Mouse (Mus musculus) liver, embryonic 11.5 days (tissue): ENCODE measurements around the gene Eng. TPM values are rescaled to one million over a fixed set of nuclear protein-coding genes. Genes with fewer than 3 reads are reported as not detected.

ENCODE experiments used
- ATAC-seq: fragments of 200-750 bp; cut with Nextera tagmentation; replicated peaks from 2 replicates; pipeline ENCODE4 v1.8.0; 2017; ENCODE audit warnings: moderate number of reproducible peaks, mild to moderate bottlenecking, moderate TSS enrichment, moderate library complexity; ENCODE audit not compliant: low FRiP score
- DNase-seq: peaks from one replicate; pipeline ENCODE4 v3.0.0-alpha.2; 2017; ENCODE audit warnings: low spot score
- H3K27ac ChIP-seq: fragments of 300-500 bp; sonication (generic); 2 replicates; pipeline ENCODE4 v1.5.1; 2014; ENCODE audit warnings: mild to moderate bottlenecking, low read depth, low read length, control low read depth
- H3K27me3 ChIP-seq: fragments of 300-500 bp; sonication (generic); replicated peaks from 2 replicates; pipeline ENCODE4 v1.6.1; 2014; ENCODE audit warnings: low read length, mixed read lengths; ENCODE audit not compliant: control insufficient read depth, insufficient read depth
- H3K36me3 ChIP-seq: fragments of 300-500 bp; sonication (generic); 2 replicates; pipeline ENCODE4 v1.6.1; 2014; ENCODE audit warnings: mild to moderate bottlenecking, low read length, moderate library complexity, mixed read lengths; ENCODE audit not compliant: control insufficient read depth, insufficient read depth
- H3K4me1 ChIP-seq: fragments of 300-500 bp; sonication (generic); replicated peaks from 2 replicates; pipeline ENCODE4 v1.6.1; 2014; ENCODE audit warnings: low read length, mixed read lengths; ENCODE audit not compliant: control insufficient read depth, insufficient read depth
- H3K4me2 ChIP-seq: fragments of 300-500 bp; sonication (generic); 2 replicates; pipeline ENCODE4 v1.6.1; 2014; ENCODE audit warnings: mild to moderate bottlenecking, control low read depth, moderate library complexity
- H3K4me3 ChIP-seq: fragments of 300-500 bp; sonication (generic); 2 replicates; pipeline ENCODE4 v1.5.1; 2014; ENCODE audit warnings: low read depth, low read length, control low read depth
- H3K9ac ChIP-seq: fragments of 300-500 bp; sonication (generic); 2 replicates; pipeline ENCODE4 v1.6.1; 2014; ENCODE audit warnings: low read depth, low read length, control low read depth
- H3K9me3 ChIP-seq: fragments of 300-500 bp; sonication (generic); 2 replicates; pipeline ENCODE4 v1.6.1; 2016; ENCODE audit warnings: low read length, inconsistent platforms, mixed read lengths; ENCODE audit not compliant: control insufficient read depth
- WGBS: fragments of 180-500 bp; shearing (Covaris S2); extraction: QIAGEN DNeasy Blood & Tissue Kit; methylation state at CpG from one replicate; pipeline ENCODE4 v1.1.7; 2014; 5-methylcytosine and 5-hydroxymethylcytosine counted together
- polyA plus RNA-seq: library from polyadenylated mRNA; unstranded; fragments of >200 nt; fragmentation: Nextera tagmentation; extraction: Ambion mirVana; gene quantifications from 2 replicates; pipeline ENCODE4 v1.2.1, GENCODE M21; 2014

Gene Eng
- polyA plus RNA-seq, 1 experiment from 2014 or later = 39.2 TPM

GRCm38 (mm10) chr2:32693823-32694411 is 47.5 kb downstream of the Eng start:
- DNase-seq (peak; percentile 94), ATAC-seq (peak; percentile 98)
- Histone ChIP-seq H3K4me3 (peak overlapping the region; percentile 80), H3K27me3 (no peaks in the 10 kb centered on the region), H3K9me3 (no peaks in the 10 kb centered on the region), H3K27ac (peak overlapping the region; percentile 80), H3K36me3 (no peaks in the 10 kb centered on the region), H3K4me1 (peaks cover 18% of the 10 kb centered on the region), H3K9ac (peak overlapping the region; percentile 92), H3K4me2 (peak overlapping the region; percentile 89)
- WGBS = under 1% methylated on average over 51 of the region's 51 CpGs

DNA sequence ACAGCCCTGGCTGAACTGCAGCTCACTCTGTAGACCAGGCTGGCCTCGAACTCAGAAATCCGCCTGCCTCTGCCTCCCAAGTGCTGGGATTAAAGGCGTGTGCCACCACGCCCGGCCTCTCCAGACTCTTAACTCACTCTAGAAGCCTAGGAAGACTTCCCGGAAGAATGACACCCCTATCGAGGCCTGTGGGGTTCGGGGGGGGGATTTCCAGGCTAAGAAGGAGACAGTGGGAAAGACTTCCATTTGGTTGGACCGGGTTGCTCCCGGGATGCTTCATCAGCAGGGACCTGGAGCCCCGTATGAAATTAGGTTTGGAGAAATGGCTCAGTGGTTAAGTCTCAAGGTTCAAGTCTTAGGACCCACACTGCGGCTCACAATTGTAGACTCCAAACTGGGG is 48.3 kb downstream of the Eng start:
- DNase-seq (no peak), ATAC-seq (no peak)
- peaks cover 18% of the 10 kb centered on the region for H3K4me1 ChIP-seq
- H3K27ac ChIP-seq = peak overlapping the region; percentile 38; the same call in 1 of the 2 replicates
- H3K27me3 ChIP-seq = no peaks in the 10 kb centered on the region
- H3K4me3 ChIP-seq = peak overlapping the region; percentile 80; the same call in 1 of the 2 replicates
- H3K9me3 ChIP-seq = no peaks in the 10 kb centered on the region
- 82% methylated on average over 12 of the region's 12 CpGs for WGBS
- no peaks in the 10 kb centered on the region for H3K36me3 ChIP-seq
- H3K4me2 ChIP-seq = peak overlapping the region; percentile 70
- H3K9ac ChIP-seq = peak overlapping the region; percentile 46; the same call in 1 of the 2 replicates

- Histone ChIP-seq H3K36me3 (peaks cover 3% of the 10 kb centered on the region; the same call in 1 of the 2 replicates), H3K9me3 (no peaks in the 10 kb centered on the region), H3K27ac (no peak overlapping the region), H3K4me1 (no peaks in the 10 kb centered on the region; the same call in 1 of the 2 replicates), H3K4me3 (no peak overlapping the region), H3K27me3 (no peaks in the 10 kb centered on the region), H3K9ac (no peak overlapping the region), H3K4me2 (no peak overlapping the region)
- ATAC-seq = no peak
- DNase-seq = no peak
- WGBS = 77% methylated on average over 6 of the region's 6 CpGs
These were observed 53.3 kb downstream of the Eng start for GRCm38 (mm10) chr2:32699680-32700079.

DNA sequence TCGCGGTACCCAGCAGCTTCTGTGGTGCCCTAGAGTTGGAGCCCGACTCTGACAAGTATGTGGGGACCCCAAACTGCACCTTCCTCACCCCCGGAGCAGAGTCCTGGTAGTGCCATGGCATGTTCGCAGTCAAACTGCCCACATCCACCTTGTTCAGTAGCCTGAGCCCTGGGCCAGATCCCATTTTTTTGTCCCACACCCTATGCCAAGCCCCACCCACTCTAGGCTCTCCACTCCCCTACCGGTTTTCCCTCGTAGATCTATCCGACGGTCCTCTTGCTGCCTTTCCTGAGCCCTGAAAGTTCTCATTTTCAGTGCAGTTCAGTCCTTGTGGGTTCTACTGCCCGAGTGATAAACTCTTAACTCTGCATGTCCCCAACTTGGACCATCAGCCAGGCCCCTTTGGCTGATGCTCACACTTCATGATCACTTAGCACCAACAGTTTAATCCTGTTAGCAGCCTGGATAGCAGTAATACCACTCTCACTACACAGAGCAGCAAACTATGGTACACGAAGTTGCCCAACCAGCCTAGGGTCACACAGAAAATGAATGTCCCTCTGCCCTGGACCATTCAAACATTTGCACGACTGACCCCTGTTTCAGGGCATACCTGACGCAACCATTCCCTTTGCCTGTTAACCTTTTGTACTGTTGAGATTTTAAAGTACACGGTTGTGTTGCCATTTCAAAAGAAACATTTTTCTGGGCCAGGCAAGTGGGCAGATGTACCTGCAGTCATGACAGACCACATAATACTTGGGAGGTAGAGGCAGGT is 54.8 kb downstream of the Eng start:
- H3K27me3 ChIP-seq = no peaks in the 10 kb centered on the region
- no peak overlapping the region for H3K4me3 ChIP-seq
- H3K9ac ChIP-seq = no peak overlapping the region
- WGBS = 74% methylated on average over 14 of the region's 14 CpGs
- peaks cover 12% of the 10 kb centered on the region for H3K36me3 ChIP-seq
- H3K9me3 ChIP-seq = no peaks in the 10 kb centered on the region
- H3K4me2 ChIP-seq = no peak overlapping the region
- ATAC-seq (no peak), DNase-seq (no peak)
- H3K27ac ChIP-seq = peak overlapping the region; percentile 7; the same call in 1 of the 2 replicates
- H3K4me1 ChIP-seq = no peaks in the 10 kb centered on the region; the same call in 1 of the 2 replicates

GRCm38 (mm10) chr2:32703046-32703445 is 56.7 kb downstream of the Eng start:
- H3K27ac ChIP-seq = no peak overlapping the region
- H3K4me2 ChIP-seq = peak overlapping the region; percentile 5
- ATAC-seq (no peak), DNase-seq (no peak)
- WGBS = 92% methylated on average over 8 of the region's 8 CpGs
- H3K4me1 ChIP-seq = no peaks in the 10 kb centered on the region; the same call in 1 of the 2 replicates
- no peak overlapping the region for H3K4me3 ChIP-seq
- no peaks in the 10 kb centered on the region for H3K27me3 ChIP-seq
- H3K36me3 ChIP-seq = peaks cover 29% of the 10 kb centered on the region
- no peak overlapping the region for H3K9ac ChIP-seq
- no peaks in the 10 kb centered on the region for H3K9me3 ChIP-seq

- ATAC-seq (peak; percentile 21; the same call in 1 of the 2 replicates), DNase-seq (no peak)
- H3K4me1 ChIP-seq = no peaks in the 10 kb centered on the region; the same call in 1 of the 2 replicates
- peaks cover 35% of the 10 kb centered on the region for H3K36me3 ChIP-seq
- 58% methylated on average over 2 of the region's 2 CpGs for WGBS
- peak within 1 kb of the TSS; percentile 5 for H3K4me2 ChIP-seq
- no peaks in the 10 kb centered on the region for H3K9me3 ChIP-seq
- no peak within 1 kb of the TSS for H3K9ac ChIP-seq
- peak within 1 kb of the TSS; percentile 55; the same call in 1 of the 2 replicates for H3K27ac ChIP-seq
- no peaks in the 10 kb centered on the region for H3K27me3 ChIP-seq
- no peak within 1 kb of the TSS for H3K4me3 ChIP-seq
These were observed 57.6 kb downstream of the Eng start, which contains the start of gene Fpgs for GRCm38 (mm10) chr2:32704021-32704421. TSS of gene Fpgs (minus strand) at chr2:32704145.

DNA sequence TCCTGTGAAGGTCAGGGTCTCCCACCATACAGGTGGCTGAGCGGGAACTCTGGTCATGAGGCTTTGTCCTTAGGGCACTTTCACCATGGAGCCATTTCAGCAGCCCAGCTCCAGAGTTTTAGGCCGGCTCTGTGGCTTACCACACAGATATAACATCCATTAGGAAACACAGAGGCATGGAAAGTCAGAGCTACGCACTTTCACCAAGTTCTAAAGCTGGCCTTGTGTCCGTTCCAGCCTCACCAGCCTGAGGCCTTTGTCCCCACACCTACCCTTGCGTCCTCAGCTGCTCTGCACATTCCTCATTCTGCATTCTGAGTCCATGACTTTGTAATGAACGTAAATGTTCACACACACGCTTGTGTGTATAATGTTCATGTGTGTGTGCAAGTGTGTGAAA is 58.6 kb downstream of the Eng start:
- H3K36me3 ChIP-seq = peaks cover 43% of the 10 kb centered on the region
- no peaks in the 10 kb centered on the region for H3K27me3 ChIP-seq
- H3K4me1 ChIP-seq = no peaks in the 10 kb centered on the region; the same call in 1 of the 2 replicates
- no peak for ATAC-seq
- no peak overlapping the region for H3K9ac ChIP-seq
- H3K4me3 ChIP-seq = no peak overlapping the region
- no peak for DNase-seq
- 94% methylated on average over 7 of the region's 7 CpGs for WGBS
- H3K4me2 ChIP-seq = no peak overlapping the region
- no peaks in the 10 kb centered on the region for H3K9me3 ChIP-seq
- H3K27ac ChIP-seq = no peak overlapping the region

DNA sequence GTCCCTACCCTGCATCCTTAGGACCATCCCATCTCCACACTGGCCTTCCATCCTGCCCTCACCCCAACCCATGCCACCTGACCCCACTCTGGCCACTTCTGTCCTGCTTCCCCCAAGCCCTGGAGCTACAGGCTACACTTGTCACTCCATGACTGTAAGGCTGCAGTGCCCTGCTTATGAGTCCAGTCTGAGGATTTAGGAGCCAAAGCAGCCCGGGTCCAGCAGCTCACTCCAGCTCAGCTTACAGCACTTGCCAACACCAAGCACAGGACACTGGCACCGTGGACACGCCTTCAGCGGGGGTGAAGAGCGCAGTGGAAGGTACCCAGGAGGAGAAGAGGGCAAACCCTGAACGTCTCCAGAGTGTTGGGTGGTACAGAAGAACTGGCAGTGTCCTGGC is 60.6 kb downstream of the Eng start:
- ATAC-seq (no peak), DNase-seq (no peak)
- no peaks in the 10 kb centered on the region for H3K27me3 ChIP-seq
- peaks cover 12% of the 10 kb centered on the region for H3K4me1 ChIP-seq
- H3K36me3 ChIP-seq = peaks cover 54% of the 10 kb centered on the region
- WGBS = 93% methylated on average over 6 of the region's 6 CpGs
- H3K4me3 ChIP-seq = no peak overlapping the region
- no peak overlapping the region for H3K4me2 ChIP-seq
- H3K9ac ChIP-seq = no peak overlapping the region
- H3K9me3 ChIP-seq = no peaks in the 10 kb centered on the region
- no peak overlapping the region for H3K27ac ChIP-seq
